ENCODE assay signal across 8 mouse cellular contexts in genomic region chr7:80992980-80993833, GRCm38 (mm10). TPM values are rescaled to one million over a fixed set of nuclear protein-coding genes. Genes with fewer than 3 reads are reported as not detected.
A peak's percentile ranks its signal among the peaks of the same experiment; 100 is the strongest.
DNase-seq lines count a peak whose midpoint lies in the region; ATAC-seq and TF ChIP-seq lines count a peak whose summit lies in the region.

Gene Zfp592, plus strand, starts transcription at chr7:80993681.

- DNase-seq in A20 (ENCODE audit: low read depth, low spot score) (peak; percentile 82), liver (peak; percentile 93)
- peak; percentile 79 for DNase-seq in heart, adult 8-10 months (ENCODE audit: low spot score)
- DNase-seq in kidney, adult 9 months: peak; percentile 88
- peak; percentile 79 to 81 for DNase-seq in spleen, postnatal 36 days (ENCODE audit: low spot score in 2 of 2)

- H3K27ac ChIP-seq in bone marrow, adult 2 months (ENCODE audit: control insufficient read depth, insufficient read depth, low read depth, low read length, poor library complexity): peak within 1 kb of the TSS; percentile 97
- H3K27ac ChIP-seq in embryonic facial prominence, embryonic 15.5 days (replicated peaks): peak within 1 kb of the TSS; percentile 85

- H3K9me3 ChIP-seq in embryonic facial prominence, embryonic 15.5 days (replicated peaks): no peaks in the 10 kb centered on the region

- H3K9ac ChIP-seq in embryonic facial prominence, embryonic 15.5 days: peak within 1 kb of the TSS; percentile 68

- TF ChIP-seq POLR2A in bone marrow, adult 2 months (IDR thresholded peaks at IDR 0.05; ENCODE audit: borderline replicate concordance, control insufficient read depth, low read depth, low read length): peak; percentile 39; the same call in 1 of the 2 replicates

- no peaks in the 10 kb centered on the region for H3K27me3 ChIP-seq in embryonic facial prominence, embryonic 15.5 days

- no peak for TF ChIP-seq CTCF in bone marrow, adult 2 months (IDR thresholded peaks at IDR 0.05; ENCODE audit: control insufficient read depth, insufficient read depth, low read length)

- under 1% methylated on average over 90 of the region's 102 CpGs for WGBS in bone marrow, adult 2 months
- under 1% methylated on average over 66 of the region's 102 CpGs for WGBS in embryonic facial prominence, embryonic 15.5 days

- H3K4me2 ChIP-seq in embryonic facial prominence, embryonic 15.5 days (replicated peaks): peak within 1 kb of the TSS; percentile 79

- H3K4me3 ChIP-seq in bone marrow, adult 2 months (replicated peaks; ENCODE audit: control insufficient read depth, low read depth, low read length): peak within 1 kb of the TSS; percentile 85
- peak within 1 kb of the TSS; percentile 65 for H3K4me3 ChIP-seq in embryonic facial prominence, embryonic 15.5 days (replicated peaks)

- H3K36me3 ChIP-seq in embryonic facial prominence, embryonic 15.5 days: no peaks in the 10 kb centered on the region

- ATAC-seq in embryonic facial prominence, embryonic 15.5 days (ENCODE audit: insufficient number of reproducible peaks, low FRiP score, low TSS enrichment, low read depth): peak; percentile 93
- ATAC-seq in monocyte, adult 5-6 weeks (replicated peaks; ENCODE audit: insufficient number of reproducible peaks, low FRiP score, low TSS enrichment, poor library complexity, severe bottlenecking): peak; percentile 33

- no peaks in the 10 kb centered on the region; the same call in 1 of the 2 replicates for H3K4me1 ChIP-seq in bone marrow, adult 2 months (ENCODE audit: control insufficient read depth, insufficient read depth, low read length)
- H3K4me1 ChIP-seq in embryonic facial prominence, embryonic 15.5 days: peaks cover 27% of the 10 kb centered on the region

RNA-seq across cellular contexts. Expression of gene Zfp592, which starts in this region (rescaled TPM):
- polyA plus RNA-seq in bone marrow, adult 2 months (2011; ENCODE audit: insufficient read depth, insufficient read length, low replicate concordance, missing spikeins): 13.7 and 24.7 TPM in 2 replicates
- 11.8 and 12.4 TPM in 2 replicates for polyA plus RNA-seq in embryonic facial prominence, embryonic 15.5 days (2015; fragmentation: Nextera tagmentation; extraction: Ambion mirVana)
- 10 to 100 TPM; 13.5 to 18.1 (median 16.3) TPM for total RNA-seq in heart, adult 8-10 months (2022)
- total RNA-seq in monocyte, adult 5-6 weeks (2017): 24.9 to 45.0 TPM (median 31.7 TPM) in 3 replicates

Comparison
In these comparisons a context has a peak if more than half of its experiments do, and no peak if none do; other contexts are left out.
1. Peak in every context shown above with its lines: DNase-seq, ATAC-seq, H3K4me3 ChIP-seq and H3K27ac ChIP-seq.